Mouse (Mus musculus): ENCODE results near the gene Pomgnt1. TPM values are rescaled to one million over a fixed set of nuclear protein-coding genes. Genes with fewer than 3 reads are reported as not detected.

Pomgnt1 gene
- polyA plus RNA-seq, 1 experiment from 2014 or later: 62.2 TPM

DNA sequence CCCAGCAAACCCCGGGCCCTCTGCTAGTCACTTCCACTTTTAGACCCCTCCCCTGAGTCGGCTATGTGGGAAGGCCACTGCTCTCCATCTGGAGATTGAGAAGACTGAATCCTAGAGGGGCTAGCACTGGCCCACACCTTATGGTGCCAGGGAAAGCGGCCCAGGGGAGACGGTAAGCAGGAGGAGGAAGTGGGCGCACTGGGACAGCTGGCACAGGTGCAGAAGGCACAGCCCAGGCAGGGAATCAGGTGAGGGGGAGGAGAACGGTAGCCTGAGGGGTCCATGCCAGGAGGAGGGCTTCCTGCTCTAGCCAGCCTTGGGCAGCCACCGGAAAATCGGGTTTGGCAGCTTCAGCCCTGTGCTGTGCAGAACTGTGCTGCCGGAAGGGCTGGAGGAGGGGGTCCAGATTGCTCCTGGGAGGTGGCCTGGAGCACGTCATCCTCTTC, 52.9 kb downstream of the Pomgnt1 start:
- no peaks in the 10 kb centered on the region for H3K27me3 ChIP-seq
- H3K9me3 ChIP-seq (replicated peaks): no peaks in the 10 kb centered on the region
- WGBS: 14% methylated on average over 10 of the region's 10 CpGs
- H3K9ac ChIP-seq: peak overlapping the region; percentile 32; the same call in 1 of the 2 replicates
- H3K36me3 ChIP-seq: no peaks in the 10 kb centered on the region
- peak overlapping the region; percentile 52 for H3K4me2 ChIP-seq
- peak overlapping the region; percentile 92 for H3K27ac ChIP-seq
- H3K4me1 ChIP-seq: peaks cover 39% of the 10 kb centered on the region
- H3K4me3 ChIP-seq (replicated peaks): peak overlapping the region; percentile 30
- peak; percentile 87 for ATAC-seq (replicated peaks; ENCODE audit: low FRiP score)

DNA sequence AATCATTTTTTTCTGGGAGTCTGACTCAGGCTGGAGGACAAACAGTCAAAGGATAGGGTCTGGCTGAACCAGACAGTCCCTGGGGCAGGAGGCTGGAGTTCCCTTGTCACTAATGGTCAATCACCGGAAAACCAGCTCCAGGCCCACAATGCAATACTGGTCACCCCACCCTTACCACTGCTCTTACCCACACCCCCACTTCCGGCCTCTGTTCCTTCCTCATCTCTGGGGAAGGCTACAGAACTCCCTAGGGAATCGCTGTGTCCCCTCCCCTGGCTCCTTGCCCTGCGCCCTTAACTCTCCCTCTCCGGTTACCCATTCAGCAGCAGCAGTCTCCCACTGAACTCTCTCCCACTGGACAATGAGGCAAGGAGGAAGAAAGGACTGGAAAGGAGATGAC, 53.5 kb downstream of the Pomgnt1 start:
- Histone ChIP-seq H3K27me3 (no peaks in the 10 kb centered on the region), H3K36me3 (no peaks in the 10 kb centered on the region), H3K4me1 (peaks cover 42% of the 10 kb centered on the region), H3K27ac (peak overlapping the region; percentile 92), H3K4me2 (peak overlapping the region; percentile 52), H3K9ac (no peak overlapping the region), H3K4me3 (replicated peaks) (peak overlapping the region; percentile 30), H3K9me3 (replicated peaks) (no peaks in the 10 kb centered on the region)
- peak; percentile 37 for ATAC-seq (replicated peaks; ENCODE audit: low FRiP score)
- WGBS: 15% methylated on average over 5 of the region's 5 CpGs

DNA sequence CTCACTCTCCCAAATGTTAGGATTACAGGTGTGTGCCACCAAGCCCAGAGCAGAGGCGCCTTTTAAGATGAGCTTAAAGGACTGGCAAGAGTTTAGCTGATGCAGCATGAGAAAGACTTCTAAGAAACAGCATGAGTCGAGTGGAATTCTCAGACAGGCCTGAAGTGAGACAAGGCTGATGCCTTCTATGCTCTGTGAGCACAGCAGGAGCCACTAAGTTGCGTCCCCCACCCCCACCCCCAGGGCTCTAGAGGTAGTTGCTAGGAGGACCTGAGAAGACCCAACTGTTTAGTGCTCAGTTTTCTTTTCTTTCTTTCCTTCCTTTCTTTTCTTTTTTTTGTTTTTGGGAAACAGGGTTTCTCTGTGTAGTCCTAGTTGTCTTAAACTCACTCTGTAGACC, 58.4 kb downstream of the Pomgnt1 start:
- H3K9ac ChIP-seq: no peak overlapping the region
- H3K4me2 ChIP-seq: no peak overlapping the region
- H3K4me1 ChIP-seq: peaks cover 24% of the 10 kb centered on the region
- no peaks in the 10 kb centered on the region for H3K27me3 ChIP-seq
- H3K36me3 ChIP-seq: no peaks in the 10 kb centered on the region
- no peaks in the 10 kb centered on the region for H3K9me3 ChIP-seq (replicated peaks)
- WGBS: 70% methylated on average over 3 of the region's 3 CpGs
- ATAC-seq (replicated peaks; ENCODE audit: low FRiP score): no peak
- H3K4me3 ChIP-seq (replicated peaks): no peak overlapping the region
- H3K27ac ChIP-seq: no peak overlapping the region

DNA sequence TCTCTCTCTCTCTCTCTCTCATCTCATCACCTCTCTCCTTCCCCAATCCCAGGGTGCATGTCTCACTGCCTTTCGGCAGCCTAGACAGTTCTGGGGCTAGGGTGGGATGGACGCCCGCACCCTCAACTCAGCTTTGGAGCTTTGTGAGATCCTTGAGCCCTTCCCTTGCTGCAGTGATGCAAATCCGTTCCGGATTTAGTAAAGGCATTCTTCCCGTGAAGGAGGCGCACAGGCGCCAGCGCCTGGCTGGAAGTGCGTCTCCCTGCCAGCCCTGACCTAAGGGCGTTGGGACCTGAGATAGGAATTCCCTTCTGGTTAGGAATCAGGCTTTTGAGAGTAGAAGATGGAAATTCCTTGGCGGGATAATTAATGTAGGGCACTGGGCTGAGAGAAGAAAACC, 59.1 kb downstream of the Pomgnt1 start:
- Histone ChIP-seq H3K9ac (peak overlapping the region; percentile 30; the same call in 1 of the 2 replicates), H3K4me2 (peak overlapping the region; percentile 44), H3K27ac (peak overlapping the region; percentile 24; the same call in 1 of the 2 replicates), H3K4me1 (peaks cover 17% of the 10 kb centered on the region), H3K36me3 (no peaks in the 10 kb centered on the region), H3K4me3 (replicated peaks) (no peak overlapping the region; the same call in 1 of the 2 replicates), H3K9me3 (replicated peaks) (no peaks in the 10 kb centered on the region), H3K27me3 (no peaks in the 10 kb centered on the region)
- 9% methylated on average over 12 of the region's 12 CpGs for WGBS
- no peak for ATAC-seq (replicated peaks; ENCODE audit: low FRiP score)

DNA sequence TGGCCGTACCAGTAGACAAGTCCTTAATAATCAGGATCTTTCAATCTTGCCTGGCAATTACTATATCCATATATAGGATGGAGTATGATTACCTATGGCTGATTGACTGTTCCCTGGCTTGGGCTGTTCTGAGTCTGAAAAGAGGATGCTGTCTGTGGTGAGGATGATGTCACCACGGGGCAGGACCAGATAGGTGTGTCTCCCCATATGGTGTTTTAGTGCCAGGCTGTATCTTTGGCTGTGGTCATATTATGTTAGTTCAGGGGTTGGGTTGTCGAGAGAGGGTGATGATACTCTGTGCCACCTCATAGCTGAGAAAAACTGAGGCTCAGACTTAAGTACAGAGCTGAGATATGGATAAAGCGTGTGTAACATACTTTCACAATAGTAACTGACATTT, 61.4 kb downstream of the Pomgnt1 start:
- Histone ChIP-seq H3K27ac (no peak overlapping the region), H3K9ac (no peak overlapping the region), H3K27me3 (no peaks in the 10 kb centered on the region), H3K4me3 (replicated peaks) (no peak overlapping the region), H3K4me2 (no peak overlapping the region), H3K4me1 (peaks cover 14% of the 10 kb centered on the region), H3K36me3 (no peaks in the 10 kb centered on the region), H3K9me3 (replicated peaks) (no peaks in the 10 kb centered on the region)
- WGBS: 89% methylated on average over 4 of the region's 4 CpGs
- ATAC-seq (replicated peaks; ENCODE audit: low FRiP score): no peak

DNA sequence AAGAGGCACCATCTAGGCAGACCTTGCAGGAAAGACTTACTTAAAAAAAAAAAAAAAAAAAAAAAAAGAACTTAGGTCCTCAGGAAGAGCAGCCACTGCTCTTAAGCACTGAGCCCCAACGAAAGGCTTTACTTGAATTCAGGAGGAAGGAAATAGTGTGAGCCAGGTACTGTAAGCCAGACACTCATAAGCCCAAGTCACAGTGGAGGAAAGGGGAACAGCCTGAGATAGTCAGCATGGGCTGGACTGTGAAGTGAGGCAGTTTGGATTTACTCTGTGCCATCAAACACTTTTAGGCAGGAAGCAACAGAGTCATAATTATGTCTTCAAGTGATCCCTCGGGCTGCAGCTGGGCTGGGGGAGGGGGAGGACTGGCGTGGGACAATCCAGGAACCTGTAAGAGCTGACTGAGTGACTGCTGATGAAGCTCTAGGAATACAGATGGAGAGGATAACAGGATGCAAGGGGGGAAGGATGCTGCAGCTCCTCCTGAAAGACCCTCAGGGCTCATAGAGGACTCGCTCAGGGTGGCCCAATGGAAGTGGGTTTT, 68.7 kb downstream of the Pomgnt1 start:
- Histone ChIP-seq H3K9me3 (replicated peaks) (no peaks in the 10 kb centered on the region), H3K4me2 (no peak overlapping the region), H3K4me3 (replicated peaks) (no peak overlapping the region), H3K27ac (no peak overlapping the region), H3K4me1 (0 out of 2 replicates have a peak, but pooled peaks cover 4% of the 10 kb centered on the region), H3K36me3 (no peaks in the 10 kb centered on the region), H3K9ac (no peak overlapping the region), H3K27me3 (no peaks in the 10 kb centered on the region)
- WGBS: 22% methylated on average over 4 of the region's 4 CpGs
- ATAC-seq (replicated peaks; ENCODE audit: low FRiP score): no peak

DNA sequence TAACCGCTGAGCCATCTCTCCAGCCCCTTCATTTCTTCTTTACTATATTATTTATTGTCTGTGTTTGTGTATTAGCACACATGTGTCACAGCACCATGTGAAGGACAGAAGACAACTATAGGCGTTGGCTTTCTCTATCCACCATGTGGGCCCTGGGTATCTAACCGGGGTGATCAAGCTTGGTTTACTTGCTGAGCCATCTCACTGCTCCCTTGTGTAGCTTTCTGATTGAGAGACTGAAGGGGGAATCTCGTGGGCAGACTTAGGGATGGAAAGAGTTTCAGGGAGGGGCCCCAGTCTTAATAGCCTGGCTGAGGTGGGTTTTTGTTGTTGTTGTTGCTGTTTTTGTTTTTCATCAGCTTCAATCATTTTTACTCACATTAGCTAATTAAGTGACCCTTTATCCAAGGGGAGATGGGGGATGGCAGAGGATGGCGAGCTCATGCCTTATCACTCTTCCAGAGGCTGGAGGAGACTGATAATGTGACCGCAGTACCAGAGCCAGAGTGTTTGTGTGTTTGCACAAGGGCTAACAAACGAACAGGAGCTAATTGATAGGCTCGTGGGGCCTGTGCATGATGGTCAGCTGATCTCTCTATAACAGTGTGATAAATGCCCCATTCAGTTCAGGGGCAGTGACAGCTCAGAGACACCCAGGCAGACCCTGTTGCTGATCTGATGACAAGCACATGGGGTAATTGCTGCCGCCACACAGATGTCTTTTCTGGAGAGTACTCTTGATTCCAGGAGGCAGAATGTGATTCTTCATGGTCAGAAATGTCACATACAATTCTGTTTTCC, 70.1 kb downstream of the Pomgnt1 start:
- no peaks in the 10 kb centered on the region for H3K9me3 ChIP-seq (replicated peaks)
- WGBS: 62% methylated on average over 9 of the region's 9 CpGs
- ATAC-seq (replicated peaks; ENCODE audit: low FRiP score): 0 out of 2 replicates have a peak, but pooled peaks have one; percentile 43
- H3K4me2 ChIP-seq: no peak overlapping the region
- no peak overlapping the region for H3K4me3 ChIP-seq (replicated peaks)
- H3K27ac ChIP-seq: no peak overlapping the region
- H3K27me3 ChIP-seq: no peaks in the 10 kb centered on the region
- H3K4me1 ChIP-seq: 0 out of 2 replicates have a peak, but pooled peaks cover 4% of the 10 kb centered on the region
- H3K36me3 ChIP-seq: no peaks in the 10 kb centered on the region
- no peak overlapping the region for H3K9ac ChIP-seq

DNA sequence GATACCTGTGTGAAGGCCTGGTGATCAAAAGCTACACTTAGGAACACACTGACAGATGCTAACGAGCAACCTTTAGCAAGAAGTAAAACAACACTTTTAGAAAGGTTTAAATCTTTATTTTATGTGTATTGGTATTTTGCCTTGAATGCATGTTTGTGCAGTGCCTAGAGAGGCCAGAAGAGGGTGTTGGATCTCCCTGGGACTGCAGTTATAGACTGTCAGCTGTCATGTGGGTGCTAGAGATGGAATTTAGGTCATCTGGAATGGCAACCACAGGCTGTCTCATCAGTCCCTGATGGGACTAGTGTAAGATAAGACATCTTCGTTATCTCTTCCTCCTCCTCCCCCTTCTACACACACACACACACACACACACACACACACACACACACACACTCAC, 74.8 kb downstream of the Pomgnt1 start:
- no peaks in the 10 kb centered on the region for H3K4me1 ChIP-seq
- H3K4me2 ChIP-seq: no peak overlapping the region
- no peaks in the 10 kb centered on the region for H3K36me3 ChIP-seq
- no peak overlapping the region for H3K4me3 ChIP-seq (replicated peaks)
- H3K27ac ChIP-seq: no peak overlapping the region
- H3K9me3 ChIP-seq (replicated peaks): no peaks in the 10 kb centered on the region
- ATAC-seq (replicated peaks; ENCODE audit: low FRiP score): no peak
- no peak overlapping the region for H3K9ac ChIP-seq
- H3K27me3 ChIP-seq: no peaks in the 10 kb centered on the region
- 68% methylated on average over 2 of the region's 2 CpGs for WGBS

DNA sequence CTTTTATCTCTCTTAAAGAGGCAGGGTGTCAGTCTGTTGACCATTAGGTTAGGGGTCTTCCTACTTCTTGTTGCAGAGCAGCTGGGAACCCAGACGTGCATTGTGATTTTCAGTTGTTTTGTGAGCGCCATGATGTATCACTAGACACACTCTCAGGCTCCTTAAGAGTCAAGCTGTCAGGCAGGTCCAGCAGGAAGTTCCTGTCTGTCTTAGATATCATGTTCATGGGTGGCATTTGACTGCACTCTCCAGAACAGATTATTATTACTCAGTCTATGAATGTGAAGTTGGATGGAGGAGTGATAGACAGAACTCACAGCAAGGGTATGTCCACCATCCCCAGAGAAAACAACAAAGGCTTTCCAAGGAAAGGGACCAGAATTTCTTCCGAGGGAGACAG, 80.8 kb downstream of the Pomgnt1 start:
- ATAC-seq (replicated peaks; ENCODE audit: low FRiP score): no peak
- H3K27me3 ChIP-seq: no peaks in the 10 kb centered on the region
- H3K4me1 ChIP-seq: no peaks in the 10 kb centered on the region
- no peaks in the 10 kb centered on the region for H3K36me3 ChIP-seq
- WGBS: 59% methylated on average over 3 of the region's 3 CpGs
- no peak overlapping the region for H3K27ac ChIP-seq
- H3K4me2 ChIP-seq: no peak overlapping the region
- no peaks in the 10 kb centered on the region for H3K9me3 ChIP-seq (replicated peaks)
- H3K9ac ChIP-seq: no peak overlapping the region
- no peak overlapping the region for H3K4me3 ChIP-seq (replicated peaks)

DNA sequence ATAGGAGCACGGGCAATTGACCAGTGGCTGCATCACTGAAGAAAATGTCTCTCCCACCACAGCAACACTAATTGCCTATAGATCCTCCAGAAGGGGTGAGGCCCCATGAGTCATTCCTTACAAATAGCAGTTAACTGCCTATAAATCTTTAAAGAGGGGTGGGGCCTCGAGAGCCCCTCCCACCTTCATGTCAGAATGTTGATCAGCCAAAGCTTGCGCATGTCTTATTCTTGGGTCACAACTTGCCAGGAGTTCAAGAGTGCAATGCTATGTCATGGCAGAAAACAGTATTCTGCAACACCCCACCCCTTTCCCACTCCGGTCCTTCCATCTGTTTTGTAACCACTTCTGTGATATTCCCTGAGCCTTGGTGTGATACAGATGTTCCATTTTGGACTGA, 82.9 kb downstream of the Pomgnt1 start:
- Histone ChIP-seq H3K9me3 (replicated peaks) (no peaks in the 10 kb centered on the region), H3K4me3 (replicated peaks) (no peak overlapping the region), H3K27me3 (no peaks in the 10 kb centered on the region), H3K36me3 (no peaks in the 10 kb centered on the region), H3K4me1 (no peaks in the 10 kb centered on the region), H3K4me2 (no peak overlapping the region), H3K9ac (no peak overlapping the region), H3K27ac (no peak overlapping the region)
- 63% methylated on average over 4 of the region's 4 CpGs for WGBS
- ATAC-seq (replicated peaks; ENCODE audit: low FRiP score): no peak

DNA sequence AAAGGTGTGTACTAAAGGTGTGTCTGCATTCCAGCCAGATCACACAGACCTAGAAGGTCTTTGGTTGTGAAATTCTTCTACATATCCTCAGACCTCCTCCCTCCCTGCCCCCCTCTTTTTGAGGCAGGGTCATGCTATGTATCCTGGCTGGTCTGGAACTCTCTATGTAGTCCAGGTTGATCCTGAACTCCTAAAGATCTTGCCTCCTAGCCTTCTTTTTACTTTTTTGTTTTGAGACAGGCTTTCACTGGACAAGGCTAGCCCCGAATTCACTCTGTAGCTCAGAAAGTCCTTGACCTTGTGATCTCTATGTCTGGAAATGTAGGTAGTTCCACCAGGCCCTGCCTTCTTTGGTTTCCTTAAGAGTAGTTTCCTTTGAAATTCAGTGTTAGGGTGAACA, 85.3 kb downstream of the Pomgnt1 start:
- Histone ChIP-seq H3K9ac (no peak overlapping the region), H3K9me3 (replicated peaks) (no peaks in the 10 kb centered on the region), H3K36me3 (no peaks in the 10 kb centered on the region), H3K4me2 (no peak overlapping the region), H3K4me1 (no peaks in the 10 kb centered on the region), H3K27me3 (no peaks in the 10 kb centered on the region), H3K27ac (no peak overlapping the region), H3K4me3 (replicated peaks) (no peak overlapping the region)
- 88% methylated on average over 1 of the region's 1 CpGs for WGBS
- ATAC-seq (replicated peaks; ENCODE audit: low FRiP score): no peak
